Mouse (Mus musculus) intestine, embryonic 14.5 days (tissue): ENCODE measurements around the gene Selenoo. TPM values are rescaled to one million over a fixed set of nuclear protein-coding genes. Genes with fewer than 3 reads are reported as not detected.

Source experiments
- ATAC-seq: fragments of 200-750 bp; cut with Nextera tagmentation; replicated peaks from 2 replicates; pipeline ENCODE4 v1.8.0; 2017; ENCODE audit warnings: low read depth, moderate number of reproducible peaks, moderate TSS enrichment, moderate library complexity; ENCODE audit not compliant: low FRiP score, low TSS enrichment
- DNase-seq: peaks from one replicate; pipeline ENCODE4 v3.0.0-alpha.2; 2018; ENCODE audit warnings: low spot score
- H3K27ac ChIP-seq: fragments of 300-500 bp; sonication (generic); 2 replicates; pipeline ENCODE4 v1.5.1; 2014; ENCODE audit warnings: low read depth, mild to moderate bottlenecking, control low read depth
- H3K27me3 ChIP-seq: fragments of 300-500 bp; sonication (generic); replicated peaks from 2 replicates; pipeline ENCODE4 v1.6.1; 2014; ENCODE audit warnings: low read length, control low read depth; ENCODE audit not compliant: control insufficient read depth, insufficient read depth
- H3K36me3 ChIP-seq: fragments of 300-500 bp; sonication (generic); 2 replicates; pipeline ENCODE4 v1.6.1; 2014; ENCODE audit warnings: low read length, control low read depth; ENCODE audit not compliant: control insufficient read depth, insufficient read depth
- H3K4me1 ChIP-seq: fragments of 300-500 bp; sonication (generic); replicated peaks from 2 replicates; pipeline ENCODE4 v1.6.1; 2014; ENCODE audit warnings: low read length, control low read depth, mixed read lengths; ENCODE audit not compliant: control insufficient read depth, insufficient read depth
- H3K4me2 ChIP-seq: fragments of 300-500 bp; sonication (generic); 2 replicates; pipeline ENCODE4 v1.6.1; 2014; ENCODE audit warnings: low read length
- H3K4me3 ChIP-seq: fragments of 300-500 bp; sonication (generic); 2 replicates; pipeline ENCODE4 v1.5.1; 2014; ENCODE audit warnings: low read depth, low read length, control low read depth, mixed read lengths
- H3K9ac ChIP-seq: fragments of 300-500 bp; sonication (generic); 2 replicates; pipeline ENCODE4 v1.6.1; 2014; ENCODE audit warnings: mild to moderate bottlenecking, low read length
- H3K9me3 ChIP-seq: fragments of 300-500 bp; sonication (generic); 2 replicates; pipeline ENCODE4 v1.6.1; 2016; ENCODE audit warnings: low read length, control low read depth; ENCODE audit not compliant: control insufficient read depth
- WGBS: fragments of 180-500 bp; shearing (Covaris S2); extraction: QIAGEN DNeasy Blood & Tissue Kit; methylation state at CpG from one replicate; pipeline ENCODE4 v1.1.7; 2014; 5-methylcytosine and 5-hydroxymethylcytosine counted together
- polyA plus RNA-seq: library from polyadenylated mRNA; unstranded; fragments of >200 nt; fragmentation: Nextera tagmentation; extraction: Ambion mirVana; gene quantifications from 2 replicates; pipeline ENCODE4 v1.2.1, GENCODE M21; 2014

Selenoo gene
- polyA plus RNA-seq, 1 experiment from 2014 or later, result 19.4 TPM

DNA sequence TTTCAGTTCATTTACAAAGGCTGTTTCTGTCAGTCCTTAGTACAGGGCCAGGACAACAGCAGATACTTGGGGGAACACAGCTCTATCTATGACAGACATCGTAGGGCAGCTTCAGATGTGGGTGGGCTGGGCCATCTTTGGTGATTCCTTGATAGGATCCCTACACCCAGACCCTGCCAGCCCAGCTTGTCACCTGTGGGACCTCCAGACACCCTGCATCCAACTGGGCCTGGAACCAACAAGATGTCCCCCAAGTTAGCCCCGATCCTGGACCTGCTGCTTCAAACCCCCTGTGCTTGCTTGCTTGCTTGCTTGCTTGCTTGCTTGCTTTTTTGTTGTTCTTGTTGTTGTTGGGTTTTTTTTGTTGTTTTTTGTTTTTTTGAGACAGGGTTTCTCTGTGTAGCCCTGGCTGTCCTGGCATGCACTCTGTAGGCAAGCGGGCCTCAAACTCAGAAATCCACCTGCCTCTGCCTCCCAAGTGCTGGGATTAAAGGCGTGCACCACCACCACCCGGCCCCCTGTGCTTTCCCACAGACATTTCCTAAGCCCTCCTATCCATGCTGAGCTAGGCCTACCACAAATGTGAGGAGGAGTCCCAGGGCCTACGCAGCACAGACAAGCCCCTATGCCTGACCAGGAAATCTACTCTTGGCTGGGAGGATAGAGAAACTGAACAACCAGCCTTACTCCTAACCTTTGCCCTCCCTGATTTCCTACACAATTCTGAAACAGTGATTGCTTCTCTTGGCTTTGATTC lies 26.9 kb upstream of the Selenoo start:
- Histone ChIP-seq H3K36me3 (no peaks in the 10 kb centered on the region), H3K9me3 (no peaks in the 10 kb centered on the region), H3K4me3 (no peak overlapping the region), H3K27me3 (peaks cover 51% of the 10 kb centered on the region), H3K4me2 (no peak overlapping the region), H3K27ac (no peak overlapping the region), H3K9ac (no peak overlapping the region), H3K4me1 (peaks cover 3% of the 10 kb centered on the region; the same call in 1 of the 2 replicates)
- DNase-seq (no peak), ATAC-seq (no peak)
- WGBS, result 82% methylated on average over 6 of the region's 6 CpGs

DNA sequence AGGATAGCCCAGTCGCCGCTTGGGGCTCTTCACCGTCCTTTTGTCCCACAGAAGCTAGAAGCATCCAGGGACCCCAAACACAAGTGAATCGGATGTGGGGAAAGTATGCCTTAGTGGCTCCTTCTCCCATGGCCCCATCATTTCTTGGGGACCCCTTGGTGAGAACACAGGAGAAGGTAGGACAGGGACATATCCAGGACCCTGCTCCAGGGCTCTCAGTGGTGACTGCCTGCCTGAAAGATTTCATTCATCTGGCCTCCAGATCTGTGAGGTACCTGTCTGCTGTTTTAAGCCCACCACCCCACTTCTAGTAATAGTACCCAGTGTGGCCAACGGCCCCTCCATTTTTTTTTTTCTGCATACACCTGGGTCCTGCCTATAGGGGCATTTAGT lies 26.4 kb upstream of the Selenoo start:
- Histone ChIP-seq H3K4me2 (no peak overlapping the region), H3K27ac (no peak overlapping the region), H3K9ac (no peak overlapping the region), H3K4me3 (no peak overlapping the region), H3K27me3 (peaks cover 55% of the 10 kb centered on the region), H3K4me1 (peaks cover 3% of the 10 kb centered on the region; the same call in 1 of the 2 replicates), H3K36me3 (no peaks in the 10 kb centered on the region), H3K9me3 (no peaks in the 10 kb centered on the region)
- ATAC-seq, result no peak
- WGBS, result 92% methylated on average over 5 of the region's 5 CpGs
- no peak for DNase-seq

GRCm38 (mm10) chr15:89063001-89063400 lies 25.9 kb upstream of the Selenoo start:
- DNase-seq (no peak), ATAC-seq (no peak)
- Histone ChIP-seq H3K9me3 (no peaks in the 10 kb centered on the region), H3K27ac (no peak overlapping the region), H3K27me3 (peaks cover 55% of the 10 kb centered on the region), H3K36me3 (no peaks in the 10 kb centered on the region), H3K4me3 (no peak overlapping the region), H3K4me2 (no peak overlapping the region), H3K4me1 (peaks cover 3% of the 10 kb centered on the region; the same call in 1 of the 2 replicates), H3K9ac (no peak overlapping the region)
- WGBS, result 70% methylated on average over 7 of the region's 7 CpGs

GRCm38 (mm10) chr15:89063536-89063935 lies 25.3 kb upstream of the Selenoo start:
- Histone ChIP-seq H3K4me2 (no peak overlapping the region), H3K27me3 (peaks cover 55% of the 10 kb centered on the region), H3K9ac (no peak overlapping the region), H3K4me1 (peaks cover 3% of the 10 kb centered on the region; the same call in 1 of the 2 replicates), H3K27ac (no peak overlapping the region), H3K4me3 (no peak overlapping the region), H3K9me3 (no peaks in the 10 kb centered on the region), H3K36me3 (no peaks in the 10 kb centered on the region)
- DNase-seq, result no peak
- no peak for ATAC-seq
- WGBS, result 65% methylated on average over 6 of the region's 6 CpGs

DNA sequence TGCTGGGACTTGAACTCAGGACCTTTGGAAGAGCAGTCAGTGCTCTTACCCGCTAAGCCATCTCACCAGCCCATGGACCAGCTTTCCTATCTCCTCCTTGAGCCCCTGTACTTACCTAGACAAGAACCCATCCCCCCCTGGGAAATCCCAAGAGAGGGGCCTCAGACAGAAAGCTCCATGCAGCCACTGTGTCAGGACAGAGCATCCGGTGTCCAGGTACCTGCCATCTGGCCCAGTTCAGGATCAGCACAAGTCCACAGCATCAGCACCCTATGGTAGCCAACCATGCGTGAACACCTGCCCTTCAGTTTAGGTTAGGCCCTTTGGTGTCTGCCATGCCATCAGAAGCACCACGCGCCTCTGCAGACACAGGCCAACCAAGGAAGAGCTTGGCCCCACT lies 24.0 kb upstream of the Selenoo start:
- Histone ChIP-seq H3K9me3 (no peaks in the 10 kb centered on the region), H3K27ac (no peak overlapping the region), H3K36me3 (no peaks in the 10 kb centered on the region), H3K4me3 (no peak overlapping the region), H3K27me3 (peaks cover 55% of the 10 kb centered on the region), H3K4me1 (no peaks in the 10 kb centered on the region; the same call in 1 of the 2 replicates), H3K4me2 (no peak overlapping the region), H3K9ac (no peak overlapping the region)
- no peak for ATAC-seq
- no peak for DNase-seq
- 90% methylated on average over 5 of the region's 5 CpGs for WGBS

DNA sequence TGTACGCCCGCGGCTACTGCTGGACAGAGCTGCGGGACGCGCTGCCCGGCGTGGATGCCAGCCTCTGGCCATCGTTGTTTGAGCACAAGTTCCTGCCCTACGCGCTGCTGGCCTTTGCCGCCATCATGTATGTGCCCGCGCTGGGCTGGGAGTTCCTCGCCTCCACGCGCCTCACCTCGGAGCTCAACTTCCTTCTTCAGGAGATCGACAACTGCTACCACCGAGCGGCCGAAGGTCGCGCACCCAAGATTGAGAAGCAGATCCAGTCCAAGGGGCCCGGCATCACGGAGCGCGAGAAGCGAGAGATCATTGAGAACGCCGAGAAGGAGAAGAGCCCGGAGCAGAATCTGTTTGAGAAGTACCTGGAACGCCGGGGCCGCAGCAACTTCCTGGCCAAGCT lies 21.3 kb upstream of the Selenoo start:
- no peaks in the 10 kb centered on the region for H3K4me1 ChIP-seq
- H3K36me3 ChIP-seq, result no peaks in the 10 kb centered on the region
- H3K27ac ChIP-seq, result no peak overlapping the region
- WGBS, result 34% methylated on average over 35 of the region's 35 CpGs
- DNase-seq (peak; percentile 61), ATAC-seq (no peak)
- H3K9me3 ChIP-seq, result no peaks in the 10 kb centered on the region
- H3K9ac ChIP-seq, result no peak overlapping the region
- H3K27me3 ChIP-seq, result peaks cover 35% of the 10 kb centered on the region
- peak overlapping the region; percentile 36 for H3K4me2 ChIP-seq
- peak overlapping the region; percentile 20; the same call in 1 of the 2 replicates for H3K4me3 ChIP-seq

GRCm38 (mm10) chr15:89068226-89068625 lies 20.7 kb upstream of the Selenoo start:
- no peaks in the 10 kb centered on the region for H3K9me3 ChIP-seq
- H3K27me3 ChIP-seq, result peaks cover 35% of the 10 kb centered on the region
- 0 out of 2 replicates have a peak overlapping the region, but pooled peaks have one; percentile 20 for H3K4me3 ChIP-seq
- H3K4me1 ChIP-seq, result no peaks in the 10 kb centered on the region
- H3K4me2 ChIP-seq, result peak overlapping the region; percentile 36
- H3K9ac ChIP-seq, result no peak overlapping the region
- no peak overlapping the region for H3K27ac ChIP-seq
- ATAC-seq (no peak), DNase-seq (no peak)
- WGBS, result 33% methylated on average over 26 of the region's 26 CpGs
- H3K36me3 ChIP-seq, result no peaks in the 10 kb centered on the region

DNA sequence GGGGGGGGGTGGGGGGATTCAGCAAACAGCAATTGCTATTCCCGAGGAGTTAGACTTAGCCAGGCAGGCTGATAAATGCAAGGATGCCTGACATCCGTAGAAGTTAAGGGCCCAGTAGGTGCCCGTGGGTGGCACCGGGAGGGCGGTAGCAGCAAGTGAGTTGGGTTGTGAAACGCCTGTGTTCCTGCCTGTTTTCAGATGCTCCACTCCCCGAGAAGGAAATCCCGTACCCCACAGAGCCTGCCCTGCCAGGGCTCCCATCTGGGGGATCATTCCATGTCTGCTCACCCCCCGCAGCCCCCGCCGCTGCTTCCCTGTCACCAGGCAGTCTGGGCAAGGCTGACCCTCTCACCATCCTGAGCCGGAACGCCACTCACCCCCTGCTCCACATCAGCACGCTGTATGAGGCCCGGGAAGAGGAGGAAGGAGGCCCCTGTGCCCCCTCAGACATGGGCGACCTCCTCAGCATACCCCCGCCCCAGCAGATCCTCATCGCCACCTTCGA lies 19.5 kb upstream of the Selenoo start:
- DNase-seq (no peak), ATAC-seq (no peak)
- WGBS, result 74% methylated on average over 16 of the region's 19 CpGs
- H3K27ac ChIP-seq, result no peak overlapping the region
- no peaks in the 10 kb centered on the region for H3K36me3 ChIP-seq
- no peak overlapping the region for H3K4me2 ChIP-seq
- no peak overlapping the region for H3K9ac ChIP-seq
- H3K27me3 ChIP-seq, result peaks cover 35% of the 10 kb centered on the region
- no peaks in the 10 kb centered on the region for H3K9me3 ChIP-seq
- no peak overlapping the region for H3K4me3 ChIP-seq
- H3K4me1 ChIP-seq, result peaks cover under 1% of the 10 kb centered on the region; the same call in 1 of the 2 replicates

DNA sequence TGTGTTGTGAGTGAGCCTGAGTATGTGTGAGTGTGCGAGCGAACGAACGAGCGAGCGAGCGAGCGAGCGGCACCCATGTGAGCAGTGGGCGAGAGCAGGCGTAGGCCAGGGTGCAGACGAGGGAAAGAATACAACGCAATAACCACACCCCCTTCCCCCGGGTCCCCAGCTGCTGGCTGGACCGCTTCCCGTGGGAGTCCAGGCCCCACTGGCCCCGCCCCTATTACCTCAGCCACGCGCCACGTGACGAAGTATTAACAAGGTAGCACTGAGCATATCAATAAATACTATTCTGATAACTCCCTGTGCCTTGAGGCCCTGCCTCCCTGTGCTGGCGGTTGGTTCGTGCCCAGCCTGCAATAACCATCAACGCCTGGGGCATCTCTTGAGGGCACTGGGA lies 18.3 kb upstream of the Selenoo start:
- peaks cover 35% of the 10 kb centered on the region for H3K27me3 ChIP-seq
- no peak overlapping the region for H3K27ac ChIP-seq
- no peaks in the 10 kb centered on the region for H3K9me3 ChIP-seq
- H3K36me3 ChIP-seq, result no peaks in the 10 kb centered on the region
- H3K4me3 ChIP-seq, result no peak overlapping the region
- no peak for ATAC-seq
- H3K9ac ChIP-seq, result no peak overlapping the region
- no peak overlapping the region for H3K4me2 ChIP-seq
- no peak for DNase-seq
- WGBS, result 69% methylated on average over 24 of the region's 24 CpGs
- peaks cover 10% of the 10 kb centered on the region for H3K4me1 ChIP-seq
